Mouse (Mus musculus) forebrain, embryonic 16.5 days (tissue): ENCODE results near the gene Lrp3. TPM values are rescaled to one million over a fixed set of nuclear protein-coding genes. Genes with fewer than 3 reads are reported as not detected.

Experiments used
- ATAC-seq: fragments of 200-750 bp; cut with Nextera tagmentation; 2 replicates; pipeline ENCODE4 v1.8.0; 2017; ENCODE audit warnings: mild to moderate bottlenecking, moderate library complexity
- H3K27ac ChIP-seq: fragments of 300-500 bp; sonication (generic); 2 replicates; pipeline ENCODE4 v1.5.1; 2014; ENCODE audit warnings: low read length, control low read depth
- H3K27me3 ChIP-seq: fragments of 300-500 bp; sonication (generic); replicated peaks from 2 replicates; pipeline ENCODE4 v1.6.1; 2014; ENCODE audit warnings: low read length; ENCODE audit not compliant: control insufficient read depth, insufficient read depth
- H3K36me3 ChIP-seq: fragments of 300-500 bp; sonication (generic); 2 replicates; pipeline ENCODE4 v1.6.1; 2014; ENCODE audit not compliant: control insufficient read depth, insufficient read depth
- H3K4me1 ChIP-seq: fragments of 300-500 bp; sonication (generic); replicated peaks from 2 replicates; pipeline ENCODE4 v1.6.1; 2014; ENCODE audit warnings: low read length; ENCODE audit not compliant: control insufficient read depth, insufficient read depth
- H3K4me2 ChIP-seq: fragments of 300-500 bp; sonication (generic); 2 replicates; pipeline ENCODE4 v1.6.1; 2014; ENCODE audit warnings: mild to moderate bottlenecking, low read length, control low read depth
- H3K4me3 ChIP-seq: fragments of 300-500 bp; sonication (generic); replicated peaks from 2 replicates; pipeline ENCODE4 v1.5.1; 2014; ENCODE audit warnings: mild to moderate bottlenecking, low read length, control low read depth
- H3K9ac ChIP-seq: fragments of 300-500 bp; sonication (generic); replicated peaks from 2 replicates; pipeline ENCODE4 v1.6.1; 2014; ENCODE audit warnings: low read depth, low read length, control low read depth
- H3K9me3 ChIP-seq: fragments of 300-500 bp; sonication (generic); 2 replicates; pipeline ENCODE4 v1.6.1; 2016; ENCODE audit warnings: low read length; ENCODE audit not compliant: control insufficient read depth
- WGBS: fragments of 180-500 bp; shearing (Covaris S2); extraction: QIAGEN DNeasy Blood & Tissue Kit; methylation state at CpG from one replicate; pipeline ENCODE4 v1.1.7; 2014; 5-methylcytosine and 5-hydroxymethylcytosine counted together
- polyA plus RNA-seq: library from polyadenylated mRNA; unstranded; fragments of >200 nt; fragmentation: Nextera tagmentation; extraction: Ambion mirVana; gene quantifications from 2 replicates; pipeline ENCODE4 v1.2.1, GENCODE M21; 2015

The Lrp3 gene
- polyA plus RNA-seq, 1 experiment from 2014 or later, result 27.3 TPM

- Histone ChIP-seq H3K4me1 (no peaks in the 10 kb centered on the region), H3K27ac (no peak overlapping the region), H3K4me3 (no peak overlapping the region), H3K9me3 (no peaks in the 10 kb centered on the region), H3K4me2 (no peak overlapping the region), H3K27me3 (no peaks in the 10 kb centered on the region), H3K36me3 (no peaks in the 10 kb centered on the region), H3K9ac (no peak overlapping the region)
- WGBS, result 85% methylated on average over 12 of the region's 12 CpGs
- ATAC-seq, result no peak
Observed at GRCm38 (mm10) chr7:35154449-35154848, 60.8 kb downstream of the Lrp3 start.

GRCm38 (mm10) chr7:35150860-35151259 lies 64.4 kb downstream of the Lrp3 start:
- ATAC-seq, result no peak
- H3K27ac ChIP-seq, result no peak overlapping the region
- H3K4me2 ChIP-seq, result no peak overlapping the region
- no peaks in the 10 kb centered on the region for H3K36me3 ChIP-seq
- 81% methylated on average over 5 of the region's 5 CpGs for WGBS
- H3K27me3 ChIP-seq, result no peaks in the 10 kb centered on the region
- no peak overlapping the region for H3K9ac ChIP-seq
- H3K4me3 ChIP-seq, result no peak overlapping the region
- no peaks in the 10 kb centered on the region for H3K4me1 ChIP-seq
- H3K9me3 ChIP-seq, result no peaks in the 10 kb centered on the region

Other genes with a start within 250 kb of the Lrp3 start
- gene Cebpg, start 158.9 kb downstream of the Lrp3 start, polyA plus RNA-seq, result 48.4 and 54.8 TPM in 2 replicates
- gene Cebpa, start 96.2 kb downstream of the Lrp3 start, polyA plus RNA-seq, result 0.32 and 0.40 TPM in 2 replicates
- gene Slc7a10, start 29.1 kb downstream of the Lrp3 start, polyA plus RNA-seq, result 6.3 and 7.3 TPM in 2 replicates
- gene Gpatch1, start 102.9 kb upstream of the Lrp3 start, polyA plus RNA-seq, result 23.7 and 24.4 TPM in 2 replicates
- gene Rhpn2, start 118.7 kb upstream of the Lrp3 start, polyA plus RNA-seq, result 1.4 and 1.6 TPM in 2 replicates
- 21.5 and 22.0 TPM in 2 replicates for gene Faap24, start 181.3 kb upstream of the Lrp3 start, polyA plus RNA-seq
- gene Cep89, start 181.5 kb upstream of the Lrp3 start, polyA plus RNA-seq, result 36.0 and 45.7 TPM in 2 replicates
- 0.11 TPM in 1 of 2 replicates, not detected in the other for gene Slc7a9, start 233.3 kb upstream of the Lrp3 start, polyA plus RNA-seq